ENCODE assay signal across 9 mouse cellular contexts in the genomic region with DNA sequence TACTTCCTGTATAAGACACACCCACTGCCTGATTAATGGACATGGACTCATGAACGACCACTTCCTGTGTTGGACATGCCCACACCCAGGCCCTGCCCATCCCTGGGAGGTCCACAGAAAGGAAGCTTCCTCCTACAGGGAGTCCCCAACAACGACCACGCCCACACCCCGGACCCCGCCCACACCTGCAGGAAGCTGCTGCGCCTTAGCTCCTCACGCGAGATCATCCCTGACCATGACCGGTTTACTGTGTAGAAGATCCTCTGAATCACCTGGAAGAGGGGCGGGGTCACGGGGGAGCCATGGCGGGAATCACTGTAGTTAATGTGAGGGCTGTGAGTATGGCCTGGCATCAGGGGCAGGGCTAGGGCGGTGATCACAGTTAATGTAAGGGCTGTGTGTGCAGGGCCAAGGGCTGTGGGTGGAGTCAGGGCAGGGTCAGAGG. TPM values are rescaled to one million over a fixed set of nuclear protein-coding genes. Genes with fewer than 3 reads are reported as not detected.
DNase-seq lines count a peak whose midpoint lies in the region; ATAC-seq and TF ChIP-seq lines count a peak whose summit lies in the region.
"Had no signal": no experiment of that assay in that cellular context is flagged by ENCODE, and none has a peak within 500 bp of the region (broad histone marks: within the 10 kb centered on the region; RNA-seq: fewer than 3 reads in every experiment).

No protein-coding gene starts in this region.

- H3K36me3 ChIP-seq in kidney, embryonic 14.5 days (ENCODE audit: control insufficient read depth, insufficient read depth, low read length) = peaks cover 34% of the 10 kb centered on the region
- H3K36me3 ChIP-seq in liver, postnatal 0 days (replicated peaks; ENCODE audit: insufficient read depth, low read length) = peaks cover 30% of the 10 kb centered on the region
- peaks cover 36% of the 10 kb centered on the region for H3K36me3 ChIP-seq in neural tube, embryonic 15.5 days

- no peaks in the 10 kb centered on the region for H3K4me1 ChIP-seq in kidney, embryonic 14.5 days (ENCODE audit: control insufficient read depth, insufficient read depth, low read length)
- no peaks in the 10 kb centered on the region for H3K4me1 ChIP-seq in liver, postnatal 0 days (ENCODE audit: insufficient read depth)
- H3K4me1 ChIP-seq in neural tube, embryonic 15.5 days = no peaks in the 10 kb centered on the region

- no peak for TF ChIP-seq CTCF in liver, postnatal 0 days (IDR thresholded peaks at IDR 0.05; ENCODE audit: low read depth)

- 95% methylated on average over 13 of the region's 13 CpGs for WGBS in kidney, embryonic 14.5 days
- WGBS in liver, postnatal 0 days (ENCODE audit: insufficient replicate concordance) = 85% methylated on average over 13 of the region's 13 CpGs
- WGBS in neural tube, embryonic 15.5 days = 95% methylated on average over 13 of the region's 13 CpGs

- H3K9ac ChIP-seq in kidney, embryonic 14.5 days (ENCODE audit: low read depth, low read length) = no peak overlapping the region
- no peak overlapping the region for H3K9ac ChIP-seq in liver, postnatal 0 days (replicated peaks)
- no peak overlapping the region for H3K9ac ChIP-seq in neural tube, embryonic 15.5 days (replicated peaks)

- H3K9me3 ChIP-seq in kidney, embryonic 14.5 days (ENCODE audit: control insufficient read depth, low read length) = peaks cover 33% of the 10 kb centered on the region
- peaks cover 29% of the 10 kb centered on the region for H3K9me3 ChIP-seq in liver, postnatal 0 days (ENCODE audit: low read length)
- H3K9me3 ChIP-seq in neural tube, embryonic 15.5 days (replicated peaks) = peaks cover 11% of the 10 kb centered on the region

- ATAC-seq in kidney, embryonic 14.5 days (ENCODE audit: low FRiP score, low TSS enrichment) = peak; percentile 80
- ATAC-seq in liver, postnatal 0 days = peak; percentile 37
- peak; percentile 72 for ATAC-seq in neural tube, embryonic 15.5 days (ENCODE audit: low FRiP score)

- no peaks in the 10 kb centered on the region for H3K27me3 ChIP-seq in kidney, embryonic 14.5 days (ENCODE audit: control insufficient read depth, insufficient read depth, low read length)
- H3K27me3 ChIP-seq in liver, postnatal 0 days (ENCODE audit: insufficient read depth, low read length) = no peaks in the 10 kb centered on the region
- no peaks in the 10 kb centered on the region for H3K27me3 ChIP-seq in neural tube, embryonic 15.5 days (replicated peaks)

- no peak overlapping the region for H3K27ac ChIP-seq in kidney, embryonic 14.5 days (ENCODE audit: low read depth, low read length)
- H3K27ac ChIP-seq in liver, postnatal 0 days (ENCODE audit: low read depth) = no peak overlapping the region
- H3K27ac ChIP-seq in neural tube, embryonic 15.5 days (replicated peaks) = no peak overlapping the region

- peak; percentile 11 for DNase-seq in urinary bladder, postnatal 10 days (ENCODE audit: low spot score)
- no peak for DNase-seq in urinary bladder, adult 2 months (ENCODE audit: low spot score)
- peak; percentile 5 for DNase-seq in adrenal gland, postnatal 25 days
- peak; percentile 7 for DNase-seq in gastrocnemius, adult 18-20 months (ENCODE audit: low spot score)
- peak; percentile 50 for DNase-seq in liver, postnatal 0 days

- no peak for TF ChIP-seq EP300 in liver, postnatal 0 days (IDR thresholded peaks at IDR 0.05; ENCODE audit: low read depth)

- H3K4me2 ChIP-seq in kidney, embryonic 14.5 days (replicated peaks; ENCODE audit: low read depth, low read length) = no peak overlapping the region
- H3K4me2 ChIP-seq in liver, postnatal 0 days (ENCODE audit: low read depth, low read length) = no peak overlapping the region
- no peak overlapping the region for H3K4me2 ChIP-seq in neural tube, embryonic 15.5 days

- H3K4me3 ChIP-seq in kidney, embryonic 14.5 days (ENCODE audit: low read length) = no peak overlapping the region
- H3K4me3 ChIP-seq in liver, postnatal 0 days (ENCODE audit: low read depth, low read length) = no peak overlapping the region
- no peak overlapping the region for H3K4me3 ChIP-seq in neural tube, embryonic 15.5 days (replicated peaks)

RNA-seq across cellular contexts. Expression of a gene that starts 37.3 kb away (rescaled TPM):
- 137 and 145 TPM in 2 replicates for polyA plus RNA-seq in urinary bladder, adult 2 months (2012; rRNA removed)
- total RNA-seq in adrenal gland, postnatal 25 days (2021) = 101 and 138 TPM in 2 replicates
- total RNA-seq in gastrocnemius, adult 18-20 months (2021) = 10 to 100 TPM; 27.9 to 30.0 TPM
- polyA plus RNA-seq in kidney, embryonic 14.5 days (2014; fragmentation: Nextera tagmentation; extraction: Ambion mirVana) = 128 and 129 TPM in 2 replicates
- polyA plus RNA-seq in liver, postnatal 0 days (2015; fragmentation: Nextera tagmentation; extraction: Ambion mirVana) = 38.7 and 40.7 TPM in 2 replicates
- 153 and 158 TPM in 2 replicates for polyA plus RNA-seq in neural tube, embryonic 15.5 days (2015; fragmentation: Nextera tagmentation; extraction: Ambion mirVana)

RNA-seq across cellular contexts. Expression of a gene that starts 54.2 kb away (rescaled TPM):
- polyA plus RNA-seq in urinary bladder, adult 2 months (2012; rRNA removed) = not detected in 2 replicates
- not detected in 2 replicates for total RNA-seq in adrenal gland, postnatal 25 days (2021)
- total RNA-seq in gastrocnemius, adult 18-20 months (2021) = not detected
- not detected in 2 replicates for polyA plus RNA-seq in kidney, embryonic 14.5 days (2014; fragmentation: Nextera tagmentation; extraction: Ambion mirVana)
- polyA plus RNA-seq in liver, postnatal 0 days (2015; fragmentation: Nextera tagmentation; extraction: Ambion mirVana) = not detected in 2 replicates
- not detected in 2 replicates for polyA plus RNA-seq in neural tube, embryonic 15.5 days (2015; fragmentation: Nextera tagmentation; extraction: Ambion mirVana)
- total RNA-seq: gastrocnemius, adult 8-10 months had no signal
- polyA plus RNA-seq: small intestine, adult 2 months had no signal
